Mouse (Mus musculus): ENCODE measurements around the gene Nmral1. TPM values are rescaled to one million over a fixed set of nuclear protein-coding genes. Genes with fewer than 3 reads are reported as not detected.

Nmral1 gene
- polyA plus RNA-seq, 1 experiment from 2014 or later: 103 TPM

- ATAC-seq (replicated peaks): no peak
- H3K27me3 ChIP-seq: no peaks in the 10 kb centered on the region
- H3K9me3 ChIP-seq: no peaks in the 10 kb centered on the region
- no peak overlapping the region for H3K9ac ChIP-seq (replicated peaks)
- 93% methylated on average over 5 of the region's 5 CpGs for WGBS
- H3K27ac ChIP-seq (replicated peaks): no peak overlapping the region
- H3K4me2 ChIP-seq (replicated peaks): no peak overlapping the region
- peaks cover 20% of the 10 kb centered on the region; the same call in 1 of the 2 replicates for H3K36me3 ChIP-seq
- no peak overlapping the region for H3K4me3 ChIP-seq
- peaks cover 9% of the 10 kb centered on the region for H3K4me1 ChIP-seq
Observed at GRCm38 (mm10) chr16:4676836-4677235, 42.3 kb downstream of the Nmral1 start.

GRCm38 (mm10) chr16:4674091-4674490, 45.1 kb downstream of the Nmral1 start:
- no peaks in the 10 kb centered on the region for H3K9me3 ChIP-seq
- 91% methylated on average over 4 of the region's 4 CpGs for WGBS
- no peak overlapping the region for H3K4me3 ChIP-seq
- H3K9ac ChIP-seq (replicated peaks): no peak overlapping the region
- no peak overlapping the region for H3K27ac ChIP-seq (replicated peaks)
- no peak for ATAC-seq (replicated peaks)
- H3K4me2 ChIP-seq (replicated peaks): no peak overlapping the region
- peaks cover 20% of the 10 kb centered on the region; the same call in 1 of the 2 replicates for H3K36me3 ChIP-seq
- no peaks in the 10 kb centered on the region for H3K27me3 ChIP-seq
- H3K4me1 ChIP-seq: peaks cover 8% of the 10 kb centered on the region

GRCm38 (mm10) chr16:4670317-4670716, 48.8 kb downstream of the Nmral1 start:
- no peaks in the 10 kb centered on the region for H3K27me3 ChIP-seq
- H3K36me3 ChIP-seq: peaks cover 24% of the 10 kb centered on the region
- no peak overlapping the region for H3K4me2 ChIP-seq (replicated peaks)
- H3K27ac ChIP-seq (replicated peaks): no peak overlapping the region
- no peak overlapping the region for H3K4me3 ChIP-seq
- H3K9me3 ChIP-seq: no peaks in the 10 kb centered on the region
- 73% methylated on average over 5 of the region's 5 CpGs for WGBS
- no peak overlapping the region for H3K9ac ChIP-seq (replicated peaks)
- H3K4me1 ChIP-seq: no peaks in the 10 kb centered on the region
- no peak for ATAC-seq (replicated peaks)

GRCm38 (mm10) chr16:4667190-4667808, 51.9 kb downstream of the Nmral1 start:
- Histone ChIP-seq H3K4me2 (replicated peaks) (no peak overlapping the region), H3K4me1 (no peaks in the 10 kb centered on the region), H3K9me3 (no peaks in the 10 kb centered on the region), H3K27ac (replicated peaks) (no peak overlapping the region), H3K27me3 (no peaks in the 10 kb centered on the region), H3K4me3 (no peak overlapping the region), H3K9ac (replicated peaks) (no peak overlapping the region), H3K36me3 (peaks cover 13% of the 10 kb centered on the region)
- ATAC-seq (replicated peaks): peak; percentile 87
- 27% methylated on average over 3 of the region's 3 CpGs for WGBS

- ATAC-seq (replicated peaks): no peak
- Histone ChIP-seq H3K27ac (replicated peaks) (no peak overlapping the region), H3K4me2 (replicated peaks) (no peak overlapping the region), H3K4me3 (no peak overlapping the region), H3K9ac (replicated peaks) (no peak overlapping the region), H3K4me1 (no peaks in the 10 kb centered on the region), H3K9me3 (no peaks in the 10 kb centered on the region), H3K27me3 (no peaks in the 10 kb centered on the region), H3K36me3 (peaks cover 22% of the 10 kb centered on the region)
- WGBS: 86% methylated on average over 2 of the region's 2 CpGs
Observed at GRCm38 (mm10) chr16:4665726-4666125, 53.4 kb downstream of the Nmral1 start.

- Histone ChIP-seq H3K4me3 (no peak overlapping the region), H3K4me2 (replicated peaks) (no peak overlapping the region), H3K9ac (replicated peaks) (no peak overlapping the region), H3K27me3 (no peaks in the 10 kb centered on the region), H3K9me3 (no peaks in the 10 kb centered on the region), H3K36me3 (peaks cover 18% of the 10 kb centered on the region), H3K4me1 (peaks cover 6% of the 10 kb centered on the region), H3K27ac (replicated peaks) (no peak overlapping the region)
- no peak for ATAC-seq (replicated peaks)
- 82% methylated on average over 2 of the region's 2 CpGs for WGBS
Observed at GRCm38 (mm10) chr16:4663806-4664205, 55.4 kb downstream of the Nmral1 start.

GRCm38 (mm10) chr16:4661605-4662004, 57.6 kb downstream of the Nmral1 start:
- no peak overlapping the region for H3K27ac ChIP-seq (replicated peaks)
- peaks cover 11% of the 10 kb centered on the region for H3K36me3 ChIP-seq
- H3K9ac ChIP-seq (replicated peaks): no peak overlapping the region
- H3K27me3 ChIP-seq: no peaks in the 10 kb centered on the region
- H3K4me2 ChIP-seq (replicated peaks): no peak overlapping the region
- no peak for ATAC-seq (replicated peaks)
- H3K4me1 ChIP-seq: peaks cover 9% of the 10 kb centered on the region
- no peak overlapping the region for H3K4me3 ChIP-seq
- H3K9me3 ChIP-seq: no peaks in the 10 kb centered on the region
- WGBS: 84% methylated on average over 2 of the region's 2 CpGs

Other genes with a start within 250 kb of the Nmral1 start
- 40.1 and 40.2 TPM in 2 replicates for gene Srl, start 177.5 kb downstream of the Nmral1 start, polyA plus RNA-seq (2015; fragmentation: Nextera tagmentation; extraction: Ambion mirVana)
- gene Tfap4, start 159.5 kb downstream of the Nmral1 start, polyA plus RNA-seq (2015; fragmentation: Nextera tagmentation; extraction: Ambion mirVana): 14.3 and 15.2 TPM in 2 replicates
- 11.0 and 14.6 TPM in 2 replicates for gene Glis2, start 124.6 kb downstream of the Nmral1 start, polyA plus RNA-seq (2015; fragmentation: Nextera tagmentation; extraction: Ambion mirVana)
- gene Pam16, start 94.4 kb downstream of the Nmral1 start, polyA plus RNA-seq (2015; fragmentation: Nextera tagmentation; extraction: Ambion mirVana): 162 and 171 TPM in 2 replicates
- gene Vasn, start 79.4 kb downstream of the Nmral1 start, polyA plus RNA-seq (2015; fragmentation: Nextera tagmentation; extraction: Ambion mirVana): 3.0 and 3.6 TPM in 2 replicates
- 55.8 and 58.0 TPM in 2 replicates for gene Dnaja3, start 79.4 kb downstream of the Nmral1 start, polyA plus RNA-seq (2015; fragmentation: Nextera tagmentation; extraction: Ambion mirVana)
- gene Coro7, start 39.6 kb downstream of the Nmral1 start, polyA plus RNA-seq (2015; fragmentation: Nextera tagmentation; extraction: Ambion mirVana): 25.0 TPM in 2 replicates
- gene Hmox2, start 7.0 kb upstream of the Nmral1 start, polyA plus RNA-seq (2015; fragmentation: Nextera tagmentation; extraction: Ambion mirVana): 85.3 and 88.3 TPM in 2 replicates
- 101 and 104 TPM in 2 replicates for gene Cdip1, start 70.9 kb upstream of the Nmral1 start, polyA plus RNA-seq (2015; fragmentation: Nextera tagmentation; extraction: Ambion mirVana)
- 0.56 and 0.75 TPM in 2 replicates for gene 4930562C15Rik, start 116.1 kb upstream of the Nmral1 start, polyA plus RNA-seq (2015; fragmentation: Nextera tagmentation; extraction: Ambion mirVana)
- gene Ubald1, start 161.0 kb upstream of the Nmral1 start, polyA plus RNA-seq (2015; fragmentation: Nextera tagmentation; extraction: Ambion mirVana): 45.1 and 47.6 TPM in 2 replicates
- gene Mgrn1, start 166.9 kb upstream of the Nmral1 start, polyA plus RNA-seq (2015; fragmentation: Nextera tagmentation; extraction: Ambion mirVana): 95.8 and 102 TPM in 2 replicates
- gene Nudt16l1, start 219.4 kb upstream of the Nmral1 start, polyA plus RNA-seq (2015; fragmentation: Nextera tagmentation; extraction: Ambion mirVana): 138 and 139 TPM in 2 replicates
- gene Anks3, start 244.8 kb upstream of the Nmral1 start, polyA plus RNA-seq (2015; fragmentation: Nextera tagmentation; extraction: Ambion mirVana): 79.9 and 80.7 TPM in 2 replicates

All from forebrain, embryonic 15.5 days (tissue).